Mouse (Mus musculus): ENCODE data around the gene Smim24. TPM values are rescaled to one million over a fixed set of nuclear protein-coding genes. Genes with fewer than 3 reads are reported as not detected.

Gene Smim24
- total and polyA plus RNA-seq, 3 experiments = 1.4 to 5.4 (median 1.6) TPM

GRCm38 (mm10) chr10:81390678-81390965, 2.2 kb upstream of the Smim24 start:
- DNase-seq = no peak

GRCm38 (mm10) chr10:81392270-81392669, 581 bp upstream of the Smim24 start:
- no peak for DNase-seq

GRCm38 (mm10) chr10:81393456-81394063, 709 bp downstream of the Smim24 start:
- peak; percentile 44 for DNase-seq

GRCm38 (mm10) chr10:81395127-81395526, 2.3 kb downstream of the Smim24 start:
- DNase-seq = peak; percentile 56

- DNase-seq = no peak
These were observed 3.0 kb downstream of the Smim24 start for GRCm38 (mm10) chr10:81395865-81396264.

GRCm38 (mm10) chr10:81396749-81397148, 3.9 kb downstream of the Smim24 start:
- DNase-seq = no peak

GRCm38 (mm10) chr10:81399296-81399695, 6.4 kb downstream of the Smim24 start:
- no peak for DNase-seq

GRCm38 (mm10) chr10:81399798-81400308, 7.0 kb downstream of the Smim24 start:
- no peak for DNase-seq

- DNase-seq = no peak
These were observed 7.7 kb downstream of the Smim24 start for GRCm38 (mm10) chr10:81400371-81401204.

- DNase-seq = no peak
These were observed 8.3 kb downstream of the Smim24 start for GRCm38 (mm10) chr10:81401205-81401520.

GRCm38 (mm10) chr10:81401521-81402226, 8.8 kb downstream of the Smim24 start:
- DNase-seq = peak; percentile 75

- DNase-seq = no peak
These were observed 9.4 kb downstream of the Smim24 start for GRCm38 (mm10) chr10:81402227-81402765.

GRCm38 (mm10) chr10:81403511-81403910, 10.7 kb downstream of the Smim24 start:
- no peak for DNase-seq

- DNase-seq = no peak
These were observed 11.2 kb downstream of the Smim24 start for GRCm38 (mm10) chr10:81404082-81404481.

GRCm38 (mm10) chr10:81404720-81405119, 11.9 kb downstream of the Smim24 start:
- DNase-seq = peak; percentile 59

- no peak for DNase-seq
These were observed 12.8 kb downstream of the Smim24 start for GRCm38 (mm10) chr10:81405588-81406201.

- peak; percentile 30 for DNase-seq
These were observed 13.9 kb downstream of the Smim24 start for GRCm38 (mm10) chr10:81406504-81407440.

GRCm38 (mm10) chr10:81407539-81408423, 14.9 kb downstream of the Smim24 start:
- peak; percentile 95 for DNase-seq

- DNase-seq = no peak
These were observed 15.5 kb downstream of the Smim24 start for GRCm38 (mm10) chr10:81408424-81408729.

- DNase-seq = peak; percentile 91
These were observed 16.0 kb downstream of the Smim24 start for GRCm38 (mm10) chr10:81408871-81409291.
